Mouse (Mus musculus) forebrain, embryonic 12.5 days (tissue): Measurements from ENCODE around the gene Pgm2. TPM values are rescaled to one million over a fixed set of nuclear protein-coding genes. Genes with fewer than 3 reads are reported as not detected.

ENCODE experiments used
- ATAC-seq: fragments of 200-750 bp; cut with Nextera tagmentation; 2 replicates; pipeline ENCODE4 v1.8.0; 2017; ENCODE audit warnings: moderate TSS enrichment; ENCODE audit not compliant: low FRiP score
- H3K27ac ChIP-seq: fragments of 300-500 bp; sonication (generic); 2 replicates; pipeline ENCODE4 v1.5.1; 2016; ENCODE audit warnings: mild to moderate bottlenecking
- H3K27me3 ChIP-seq: fragments of 300-500 bp; sonication (generic); 2 replicates; pipeline ENCODE4 v1.6.1; 2016; ENCODE audit warnings: mild to moderate bottlenecking
- H3K36me3 ChIP-seq: fragments of 300-500 bp; sonication (generic); replicated peaks from 2 replicates; pipeline ENCODE4 v1.6.1; 2016; ENCODE audit warnings: mild to moderate bottlenecking
- H3K4me1 ChIP-seq: fragments of 300-500 bp; sonication (generic); 2 replicates; pipeline ENCODE4 v1.6.1; 2016
- H3K4me2 ChIP-seq: fragments of 300-500 bp; sonication (generic); 2 replicates; pipeline ENCODE4 v1.6.1; 2016; ENCODE audit warnings: mild to moderate bottlenecking, moderate library complexity
- H3K4me3 ChIP-seq: fragments of 300-500 bp; sonication (generic); replicated peaks from 2 replicates; pipeline ENCODE4 v1.5.1; 2016; ENCODE audit warnings: mild to moderate bottlenecking
- H3K9ac ChIP-seq: fragments of 300-500 bp; sonication (generic); 2 replicates; pipeline ENCODE4 v1.6.1; 2016; ENCODE audit warnings: mild to moderate bottlenecking
- H3K9me3 ChIP-seq: fragments of 300-500 bp; sonication (generic); 2 replicates; pipeline ENCODE4 v1.6.1; 2016
- WGBS: fragments of 180-500 bp; shearing (Covaris S2); methylation state at CpG from one replicate; pipeline ENCODE4 v1.1.7; 2016; 5-methylcytosine and 5-hydroxymethylcytosine counted together
- polyA plus RNA-seq: library from polyadenylated mRNA; unstranded; fragments of >200 nt; fragmentation: Nextera tagmentation; extraction: Ambion mirVana; gene quantifications from 2 replicates; pipeline ENCODE4 v1.2.1, GENCODE M21; 2016

The Pgm2 gene
- polyA plus RNA-seq, 1 experiment from 2014 or later = 31.5 TPM

GRCm38 (mm10) chr5:64078740-64079461, 13.8 kb upstream of the Pgm2 start:
- no peaks in the 10 kb centered on the region for H3K27me3 ChIP-seq
- ATAC-seq = no peak
- no peak overlapping the region for H3K4me3 ChIP-seq
- H3K27ac ChIP-seq = no peak overlapping the region
- H3K36me3 ChIP-seq = no peaks in the 10 kb centered on the region
- 78% methylated on average over 7 of the region's 7 CpGs for WGBS
- no peaks in the 10 kb centered on the region for H3K9me3 ChIP-seq
- H3K9ac ChIP-seq = no peak overlapping the region
- 0 out of 2 replicates have a peak, but pooled peaks cover 5% of the 10 kb centered on the region for H3K4me1 ChIP-seq
- no peak overlapping the region for H3K4me2 ChIP-seq

GRCm38 (mm10) chr5:64079462-64079817, 13.3 kb upstream of the Pgm2 start:
- 0 out of 2 replicates have a peak, but pooled peaks cover 5% of the 10 kb centered on the region for H3K4me1 ChIP-seq
- no peak overlapping the region for H3K4me3 ChIP-seq
- no peaks in the 10 kb centered on the region for H3K27me3 ChIP-seq
- H3K4me2 ChIP-seq = no peak overlapping the region
- WGBS = 83% methylated on average over 4 of the region's 4 CpGs
- H3K9ac ChIP-seq = no peak overlapping the region
- no peaks in the 10 kb centered on the region for H3K9me3 ChIP-seq
- no peaks in the 10 kb centered on the region for H3K36me3 ChIP-seq
- H3K27ac ChIP-seq = no peak overlapping the region
- ATAC-seq = no peak

- ATAC-seq = no peak
- 89% methylated on average over 15 of the region's 15 CpGs for whole genome bisulfite sequencing
- Histone ChIP-seq H3K9me3 (no peaks in the 10 kb centered on the region), H3K27ac (no peak overlapping the region; the same call in 1 of the 2 replicates), H3K9ac (no peak overlapping the region), H3K27me3 (no peaks in the 10 kb centered on the region), H3K4me2 (no peak overlapping the region), H3K4me1 (0 out of 2 replicates have a peak, but pooled peaks cover 5% of the 10 kb centered on the region), H3K4me3 (no peak overlapping the region), H3K36me3 (no peaks in the 10 kb centered on the region)
Measured at GRCm38 (mm10) chr5:64083447-64084359, 9.0 kb upstream of the Pgm2 start.

GRCm38 (mm10) chr5:64085405-64085804, 7.3 kb upstream of the Pgm2 start:
- Histone ChIP-seq H3K27me3 (no peaks in the 10 kb centered on the region), H3K4me2 (no peak overlapping the region), H3K27ac (no peak overlapping the region), H3K9ac (no peak overlapping the region), H3K36me3 (no peaks in the 10 kb centered on the region), H3K9me3 (no peaks in the 10 kb centered on the region), H3K4me3 (no peak overlapping the region), H3K4me1 (0 out of 2 replicates have a peak, but pooled peaks cover 5% of the 10 kb centered on the region)
- no peak for ATAC-seq
- 96% methylated on average over 9 of the region's 9 CpGs for WGBS

- H3K27me3 ChIP-seq = no peaks in the 10 kb centered on the region
- ATAC-seq = no peak
- H3K4me1 ChIP-seq = peaks cover 5% of the 10 kb centered on the region
- no peaks in the 10 kb centered on the region for H3K36me3 ChIP-seq
- 85% methylated on average over 9 of the region's 9 CpGs for WGBS
- no peak overlapping the region for H3K4me3 ChIP-seq
- no peaks in the 10 kb centered on the region for H3K9me3 ChIP-seq
- no peak overlapping the region for H3K27ac ChIP-seq
- no peak overlapping the region for H3K9ac ChIP-seq
- no peak overlapping the region for H3K4me2 ChIP-seq
Measured at GRCm38 (mm10) chr5:64088740-64089139, 4.0 kb upstream of the Pgm2 start.

GRCm38 (mm10) chr5:64093349-64093871, 660 bp downstream of the Pgm2 start:
- 0 out of 2 replicates have a peak, but pooled peaks cover 5% of the 10 kb centered on the region for H3K36me3 ChIP-seq
- H3K27me3 ChIP-seq = no peaks in the 10 kb centered on the region
- H3K4me3 ChIP-seq = peak overlapping the region; percentile 62
- H3K9me3 ChIP-seq = no peaks in the 10 kb centered on the region
- H3K9ac ChIP-seq = peak overlapping the region; percentile 70
- H3K4me2 ChIP-seq = peak overlapping the region; percentile 83
- peaks cover 11% of the 10 kb centered on the region for H3K4me1 ChIP-seq
- no peak; the same call in none of the 2 replicates for ATAC-seq
- 0 out of 2 replicates have a peak overlapping the region, but pooled peaks have one; percentile 54 for H3K27ac ChIP-seq
- WGBS = 2% methylated on average over 15 of the region's 15 CpGs

- no peaks in the 10 kb centered on the region for H3K9me3 ChIP-seq
- ATAC-seq = no peak
- H3K27me3 ChIP-seq = no peaks in the 10 kb centered on the region
- 0 out of 2 replicates have a peak, but pooled peaks cover 10% of the 10 kb centered on the region for H3K36me3 ChIP-seq
- H3K4me3 ChIP-seq = no peak overlapping the region
- no peak overlapping the region for H3K9ac ChIP-seq
- H3K4me2 ChIP-seq = no peak overlapping the region
- 87% methylated on average over 5 of the region's 5 CpGs for WGBS
- peaks cover 11% of the 10 kb centered on the region for H3K4me1 ChIP-seq
- no peak overlapping the region for H3K27ac ChIP-seq
Measured at GRCm38 (mm10) chr5:64095342-64095993, 2.7 kb downstream of the Pgm2 start.

- 92% methylated on average over 9 of the region's 9 CpGs for WGBS
- Histone ChIP-seq H3K27me3 (no peaks in the 10 kb centered on the region), H3K9ac (no peak overlapping the region), H3K27ac (no peak overlapping the region), H3K4me3 (no peak overlapping the region), H3K9me3 (no peaks in the 10 kb centered on the region), H3K4me2 (no peak overlapping the region), H3K4me1 (no peaks in the 10 kb centered on the region), H3K36me3 (peaks cover 42% of the 10 kb centered on the region)
- no peak for ATAC-seq
Measured at GRCm38 (mm10) chr5:64101993-64102716, 9.4 kb downstream of the Pgm2 start.

- H3K36me3 ChIP-seq = peaks cover 46% of the 10 kb centered on the region
- H3K4me3 ChIP-seq = no peak overlapping the region
- H3K4me1 ChIP-seq = no peaks in the 10 kb centered on the region
- H3K4me2 ChIP-seq = no peak overlapping the region
- H3K27ac ChIP-seq = no peak overlapping the region
- 68% methylated on average over 7 of the region's 7 CpGs for WGBS
- no peak overlapping the region for H3K9ac ChIP-seq
- no peaks in the 10 kb centered on the region for H3K27me3 ChIP-seq
- no peak for ATAC-seq
- H3K9me3 ChIP-seq = no peaks in the 10 kb centered on the region
Measured at GRCm38 (mm10) chr5:64102717-64103075, 9.9 kb downstream of the Pgm2 start.

GRCm38 (mm10) chr5:64107596-64108289, 15.0 kb downstream of the Pgm2 start:
- H3K9me3 ChIP-seq = no peaks in the 10 kb centered on the region
- no peak overlapping the region for H3K4me3 ChIP-seq
- H3K9ac ChIP-seq = no peak overlapping the region
- H3K4me2 ChIP-seq = no peak overlapping the region
- H3K27ac ChIP-seq = no peak overlapping the region
- peaks cover 58% of the 10 kb centered on the region for H3K36me3 ChIP-seq
- H3K4me1 ChIP-seq = no peaks in the 10 kb centered on the region
- no peak for ATAC-seq
- WGBS = 86% methylated on average over 11 of the region's 11 CpGs
- no peaks in the 10 kb centered on the region for H3K27me3 ChIP-seq

GRCm38 (mm10) chr5:64109217-64109616, 16.5 kb downstream of the Pgm2 start:
- Histone ChIP-seq H3K4me2 (no peak overlapping the region), H3K4me3 (no peak overlapping the region), H3K4me1 (no peaks in the 10 kb centered on the region), H3K27ac (no peak overlapping the region), H3K9ac (no peak overlapping the region), H3K9me3 (no peaks in the 10 kb centered on the region), H3K27me3 (no peaks in the 10 kb centered on the region), H3K36me3 (peaks cover 55% of the 10 kb centered on the region)
- WGBS = 49% methylated on average over 3 of the region's 3 CpGs
- no peak for ATAC-seq
